Comparison of ENCODE assay signal across 9 mouse cellular contexts in genomic region chr6:39400343-39400742, GRCm38 (mm10). TPM values are rescaled to one million over a fixed set of nuclear protein-coding genes. Genes with fewer than 3 reads are reported as not detected.
DNase-seq lines count a peak whose midpoint lies in the region; ATAC-seq and TF ChIP-seq lines count a peak whose summit lies in the region.
"Had no signal": no experiment of that assay in that cellular context is flagged by ENCODE, and none has a peak within 500 bp of the region (broad histone marks: within the 10 kb centered on the region; RNA-seq: fewer than 3 reads in every experiment).

No protein-coding gene starts in this region.

- peaks cover 56% of the 10 kb centered on the region for H3K36me3 ChIP-seq in forebrain, postnatal 0 days (ENCODE audit: insufficient read depth)
- peaks cover 22% of the 10 kb centered on the region for H3K36me3 ChIP-seq in forebrain, embryonic 16.5 days (ENCODE audit: control insufficient read depth, insufficient read depth)
- H3K36me3 ChIP-seq in stomach, postnatal 0 days (ENCODE audit: control insufficient read depth, insufficient read depth, low read length): peaks cover 3% of the 10 kb centered on the region; the same call in 1 of the 2 replicates

- DNase-seq in forebrain, postnatal 0 days: no peak
- peak; percentile 48 for DNase-seq in thymus, postnatal 4 days
- no peak for DNase-seq in thymus, adult 18-20 months
- DNase-seq in kidney, postnatal 36 days: peak; percentile 35 to 79
- peak; percentile 66 for DNase-seq in stomach, postnatal 0 days (ENCODE audit: low spot score)
- DNase-seq in thymus, postnatal 25 days: no peak
- DNase-seq in spleen, postnatal 14 days (ENCODE audit: low spot score in 2 of 2): no peak

- TF ChIP-seq EP300 in stomach, postnatal 0 days (optimal IDR thresholded peaks at IDR 0.05): no peak

- no peak for ATAC-seq in forebrain, postnatal 0 days
- no peak for ATAC-seq in forebrain, embryonic 16.5 days
- peak; percentile 71 for ATAC-seq in stomach, postnatal 0 days (ENCODE audit: low FRiP score, low TSS enrichment)

- no peaks in the 10 kb centered on the region for H3K27me3 ChIP-seq in forebrain, postnatal 0 days (ENCODE audit: insufficient read depth, low read length)
- H3K27me3 ChIP-seq in forebrain, embryonic 16.5 days (replicated peaks; ENCODE audit: control insufficient read depth, insufficient read depth, low read length): no peaks in the 10 kb centered on the region
- no peaks in the 10 kb centered on the region for H3K27me3 ChIP-seq in stomach, postnatal 0 days (ENCODE audit: control insufficient read depth, insufficient read depth, low read length)
- H3K27me3 ChIP-seq: stomach, embryonic 15.5 days had no signal

- no peak overlapping the region for H3K4me2 ChIP-seq in forebrain, postnatal 0 days (ENCODE audit: low read depth)
- H3K4me2 ChIP-seq in forebrain, embryonic 16.5 days (ENCODE audit: low read length): no peak overlapping the region
- H3K4me2 ChIP-seq in stomach, postnatal 0 days (replicated peaks; ENCODE audit: low read depth): no peak overlapping the region
- H3K4me2 ChIP-seq: stomach, embryonic 15.5 days had no signal

- no peak overlapping the region for H3K9ac ChIP-seq in forebrain, postnatal 0 days
- no peak overlapping the region for H3K9ac ChIP-seq in forebrain, embryonic 16.5 days (replicated peaks; ENCODE audit: low read depth, low read length)
- H3K9ac ChIP-seq in stomach, postnatal 0 days (ENCODE audit: low read length): no peak overlapping the region
- H3K9ac ChIP-seq: stomach, embryonic 15.5 days had no signal

- TF ChIP-seq CTCF in forebrain, postnatal 0 days (IDR thresholded peaks at IDR 0.05; ENCODE audit: low read depth): peak; percentile 69
- TF ChIP-seq CTCF in stomach, postnatal 0 days (IDR thresholded peaks at IDR 0.05; ENCODE audit: low read depth): peak; percentile 82

- H3K4me3 ChIP-seq in forebrain, postnatal 0 days (ENCODE audit: low read depth, low read length): no peak overlapping the region
- no peak overlapping the region for H3K4me3 ChIP-seq in forebrain, embryonic 16.5 days (replicated peaks; ENCODE audit: low read length)
- H3K4me3 ChIP-seq in stomach, postnatal 0 days (ENCODE audit: low read depth, low read length): no peak overlapping the region
- H3K4me3 ChIP-seq: stomach, embryonic 15.5 days had no signal

- H3K9me3 ChIP-seq in forebrain, postnatal 0 days (ENCODE audit: low read length): no peaks in the 10 kb centered on the region
- no peaks in the 10 kb centered on the region for H3K9me3 ChIP-seq in forebrain, embryonic 16.5 days (ENCODE audit: control insufficient read depth, low read length)
- H3K9me3 ChIP-seq in stomach, postnatal 0 days (ENCODE audit: control insufficient read depth, low read length): no peaks in the 10 kb centered on the region
- H3K9me3 ChIP-seq: stomach, embryonic 15.5 days had no signal

- WGBS in forebrain, postnatal 0 days: 65% methylated on average over 7 of the region's 7 CpGs
- WGBS in forebrain, embryonic 16.5 days: 65% methylated on average over 7 of the region's 7 CpGs
- 58% methylated on average over 7 of the region's 7 CpGs for WGBS in stomach, postnatal 0 days

- no peaks in the 10 kb centered on the region for H3K4me1 ChIP-seq in forebrain, postnatal 0 days (ENCODE audit: insufficient read depth)
- no peaks in the 10 kb centered on the region for H3K4me1 ChIP-seq in forebrain, embryonic 16.5 days (replicated peaks; ENCODE audit: control insufficient read depth, insufficient read depth, low read length)
- H3K4me1 ChIP-seq in stomach, postnatal 0 days (replicated peaks; ENCODE audit: control insufficient read depth, insufficient read depth): no peaks in the 10 kb centered on the region
- H3K4me1 ChIP-seq: stomach, embryonic 15.5 days had no signal

- no peak overlapping the region for H3K27ac ChIP-seq in forebrain, postnatal 0 days (ENCODE audit: low read depth, low read length)
- no peak overlapping the region for H3K27ac ChIP-seq in forebrain, embryonic 16.5 days (ENCODE audit: low read length)
- no peak overlapping the region for H3K27ac ChIP-seq in stomach, postnatal 0 days (replicated peaks)
- H3K27ac ChIP-seq: stomach, embryonic 15.5 days had no signal

RNA-seq across cellular contexts. Expression of gene Rab19, which starts 19.4 kb away (rescaled TPM):
- total RNA-seq in forebrain, postnatal 0 days (2014; rRNA removed): not detected in 2 replicates
- 0.12 and 0.31 TPM in 2 replicates for polyA plus RNA-seq in forebrain, postnatal 0 days (2015; fragmentation: Nextera tagmentation; extraction: Ambion mirVana)
- polyA plus RNA-seq in forebrain, embryonic 16.5 days (2015; fragmentation: Nextera tagmentation; extraction: Ambion mirVana): 0.20 and 0.30 TPM in 2 replicates
- polyA plus RNA-seq in stomach, postnatal 0 days (2015; fragmentation: Nextera tagmentation; extraction: Ambion mirVana): 5.1 and 5.4 TPM in 2 replicates

RNA-seq across cellular contexts. Expression of gene Mkrn1, which starts 19.9 kb away (rescaled TPM):
- total RNA-seq in forebrain, postnatal 0 days (2014; rRNA removed): 222 and 264 TPM in 2 replicates
- 199 and 217 TPM in 2 replicates for polyA plus RNA-seq in forebrain, postnatal 0 days (2015; fragmentation: Nextera tagmentation; extraction: Ambion mirVana)
- polyA plus RNA-seq in forebrain, embryonic 16.5 days (2015; fragmentation: Nextera tagmentation; extraction: Ambion mirVana): 240 and 244 TPM in 2 replicates
- polyA plus RNA-seq in stomach, postnatal 0 days (2015; fragmentation: Nextera tagmentation; extraction: Ambion mirVana): 54.6 and 56.0 TPM in 2 replicates

RNA-seq across cellular contexts. Expression of gene Slc37a3, which starts 22.9 kb away (rescaled TPM):
- 32.0 and 38.5 TPM in 2 replicates for total RNA-seq in forebrain, postnatal 0 days (2014; rRNA removed)
- 44.4 and 58.2 TPM in 2 replicates for polyA plus RNA-seq in forebrain, postnatal 0 days (2015; fragmentation: Nextera tagmentation; extraction: Ambion mirVana)
- polyA plus RNA-seq in forebrain, embryonic 16.5 days (2015; fragmentation: Nextera tagmentation; extraction: Ambion mirVana): 69.3 and 76.8 TPM in 2 replicates
- 20.9 and 22.7 TPM in 2 replicates for polyA plus RNA-seq in stomach, postnatal 0 days (2015; fragmentation: Nextera tagmentation; extraction: Ambion mirVana)

Comparison
In these comparisons a context has a peak if more than half of its experiments do, and no peak if none do; other contexts are left out.
1. DNase-seq: peak in thymus, postnatal 4 days (single experiment), kidney, postnatal 36 days (2 of 2) and stomach, postnatal 0 days (single experiment); none in forebrain, postnatal 0 days (single experiment), thymus, adult 18-20 months (0 of 2), thymus, postnatal 25 days (single experiment) and spleen, postnatal 14 days (0 of 2).